Mouse (Mus musculus) neutrophil, adult 5-6 weeks (primary cell): ENCODE results near the gene Scarf1. TPM values are rescaled to one million over a fixed set of nuclear protein-coding genes. Genes with fewer than 3 reads are reported as not detected.

Source experiments
- ATAC-seq: fragments of 151-379, 151-347 bp; 2 replicates; pipeline ENCODE4 v1.8.0; 2017; ENCODE audit warnings: mild to moderate bottlenecking, moderate TSS enrichment; ENCODE audit not compliant: insufficient number of reproducible peaks, poor library complexity, low FRiP score, severe bottlenecking; ENCODE audit errors: extremely low read depth
- total RNA-seq: library from RNA; stranded (forward); fragments of 200-1000 nt; gene quantifications from 2 replicates; pipeline ENCODE4 v1.2.3, GENCODE M21; 2017

Gene Scarf1
- total RNA-seq, 1 experiment from 2014 or later = not detected

- no peak for ATAC-seq
Observed at GRCm38 (mm10) chr11:75574378-75575123, 61.2 kb downstream of the Scarf1 start.

GRCm38 (mm10) chr11:75575560-75576123 is 62.3 kb downstream of the Scarf1 start:
- no peak for ATAC-seq

Other genes starting within 250 kb of the Scarf1 start
- 77.9 and 81.3 TPM in 2 replicates for gene Rpa1, start 165.2 kb upstream of the Scarf1 start, total RNA-seq
- 13.8 and 14.0 TPM in 2 replicates for gene Smyd4, start 165.1 kb upstream of the Scarf1 start, total RNA-seq
- gene Serpinf1, start 90.8 kb upstream of the Scarf1 start, total RNA-seq = not detected in 2 replicates
- gene Serpinf2, start 73.9 kb upstream of the Scarf1 start, total RNA-seq = 0.47 and 1.2 TPM in 2 replicates
- 16.3 and 17.8 TPM in 2 replicates for gene Wdr81, start 58.8 kb upstream of the Scarf1 start, total RNA-seq
- gene Tlcd2, start 51.8 kb upstream of the Scarf1 start, total RNA-seq = 3.3 and 5.6 TPM in 2 replicates
- 89.3 and 91.5 TPM in 2 replicates for gene Prpf8, start 26.7 kb upstream of the Scarf1 start, total RNA-seq
- gene Rilp, start 3.4 kb upstream of the Scarf1 start, total RNA-seq = 0.86 TPM in 1 of 2 replicates, not detected in the other
- 44.0 and 48.4 TPM in 2 replicates for gene Slc43a2, start 18.2 kb downstream of the Scarf1 start, total RNA-seq
- 88.9 and 113 TPM in 2 replicates for gene Pitpna, start 74.6 kb downstream of the Scarf1 start, total RNA-seq
- gene Inpp5k, start 117.4 kb downstream of the Scarf1 start, total RNA-seq = 119 and 128 TPM in 2 replicates
- 153 and 163 TPM in 2 replicates for gene Myo1c, start 137.0 kb downstream of the Scarf1 start, total RNA-seq
- gene Crk, start 165.7 kb downstream of the Scarf1 start, total RNA-seq = 80.4 and 102 TPM in 2 replicates
- gene Ywhae, start 219.3 kb downstream of the Scarf1 start, total RNA-seq = 141 and 162 TPM in 2 replicates